17 mouse cellular contexts compared by ENCODE assay signal in genomic region chr5:29132261-29132660, GRCm38 (mm10).
A peak's percentile ranks its signal among the peaks of the same experiment; 100 is the strongest.
DNase-seq lines count a peak whose midpoint lies in the region; ATAC-seq and TF ChIP-seq lines count a peak whose summit lies in the region.
"Had no signal": no experiment of that assay in that cellular context is flagged by ENCODE, and none has a peak within 500 bp of the region (broad histone marks: within the 10 kb centered on the region; RNA-seq: fewer than 3 reads in every experiment).

No protein-coding gene starts in this region.

- H3K4me1 ChIP-seq in hindbrain, embryonic 10.5 days (replicated peaks), result peaks cover 15% of the 10 kb centered on the region
- H3K4me1 ChIP-seq in hindbrain, embryonic 13.5 days (replicated peaks), result no peaks in the 10 kb centered on the region
- H3K4me1 ChIP-seq: embryonic facial prominence, embryonic 12.5 days; forebrain, embryonic 12.5 days; heart, embryonic 15.5 days; limb, embryonic 12.5 days had no signal

- no peaks in the 10 kb centered on the region for H3K27me3 ChIP-seq in hindbrain, embryonic 10.5 days (ENCODE audit: insufficient read depth, poor library complexity, severe bottlenecking)
- H3K27me3 ChIP-seq in hindbrain, embryonic 13.5 days, result no peaks in the 10 kb centered on the region
- H3K27me3 ChIP-seq: embryonic facial prominence, embryonic 12.5 days; forebrain, embryonic 12.5 days; heart, embryonic 15.5 days; limb, embryonic 12.5 days had no signal

- H3K9me3 ChIP-seq in hindbrain, embryonic 10.5 days, result no peaks in the 10 kb centered on the region
- no peaks in the 10 kb centered on the region for H3K9me3 ChIP-seq in hindbrain, embryonic 13.5 days
- H3K9me3 ChIP-seq: embryonic facial prominence, embryonic 12.5 days; forebrain, embryonic 12.5 days; heart, embryonic 15.5 days; limb, embryonic 12.5 days had no signal

- TF ChIP-seq POLR2A in brain, embryonic 14.5 days (IDR thresholded peaks at IDR 0.05; ENCODE audit: borderline replicate concordance, extremely low read depth, insufficient read depth, insufficient read length, poor library complexity, severe bottlenecking), result no peak

- no peak overlapping the region for H3K4me3 ChIP-seq in hindbrain, embryonic 10.5 days
- H3K4me3 ChIP-seq in hindbrain, embryonic 13.5 days, result no peak overlapping the region
- H3K4me3 ChIP-seq: embryonic facial prominence, embryonic 12.5 days; forebrain, embryonic 12.5 days; gastrocnemius, adult 2 months; heart, embryonic 15.5 days; limb, embryonic 12.5 days had no signal

- DNase-seq in hindbrain, embryonic 10.5 days (ENCODE audit: low spot score), result peak; percentile 42
- peak; percentile 3 for DNase-seq in CD4-positive helper T cell, adult 2 months (ENCODE audit: low read depth, low spot score)
- peak; percentile 26 for DNase-seq in brain, embryonic 14.5 days (ENCODE audit: low read depth)
- peak; percentile 24 for DNase-seq in kidney, postnatal 10 days
- DNase-seq in gastrocnemius, adult 8-10 months (ENCODE audit: low spot score in 2 of 2), result no peak
- no peak for DNase-seq in urinary bladder, postnatal 25 days (ENCODE audit: low spot score)
- no peak for DNase-seq in right cerebral cortex, adult 18-20 months
- DNase-seq: cerebellum, adult 11 months; gastrocnemius, adult 2 months; right cerebral cortex, postnatal 4 days; thymus, postnatal 25 days had no signal

- H3K9ac ChIP-seq in hindbrain, embryonic 13.5 days, result no peak overlapping the region
- H3K9ac ChIP-seq: embryonic facial prominence, embryonic 12.5 days; forebrain, embryonic 12.5 days; heart, embryonic 15.5 days; limb, embryonic 12.5 days had no signal

- H3K36me3 ChIP-seq in hindbrain, embryonic 10.5 days, result no peaks in the 10 kb centered on the region
- H3K36me3 ChIP-seq in hindbrain, embryonic 13.5 days, result no peaks in the 10 kb centered on the region
- H3K36me3 ChIP-seq: embryonic facial prominence, embryonic 12.5 days; forebrain, embryonic 12.5 days; heart, embryonic 15.5 days; limb, embryonic 12.5 days had no signal

- peak overlapping the region; percentile 35; the same call in 1 of the 2 replicates for H3K27ac ChIP-seq in hindbrain, embryonic 10.5 days
- H3K27ac ChIP-seq in hindbrain, embryonic 13.5 days, result no peak overlapping the region
- H3K27ac ChIP-seq: embryonic facial prominence, embryonic 12.5 days; forebrain, embryonic 12.5 days; gastrocnemius, adult 2 months; heart, embryonic 15.5 days; limb, embryonic 12.5 days; macrophage had no signal

- no peak overlapping the region for H3K4me2 ChIP-seq in hindbrain, embryonic 13.5 days
- H3K4me2 ChIP-seq: embryonic facial prominence, embryonic 12.5 days; forebrain, embryonic 12.5 days; heart, embryonic 15.5 days; limb, embryonic 12.5 days had no signal

- 8% methylated on average over 3 of the region's 3 CpGs for WGBS in hindbrain, embryonic 10.5 days
- WGBS in hindbrain, embryonic 13.5 days, result 10% methylated on average over 3 of the region's 3 CpGs

- TF ChIP-seq CTCF in brain, embryonic 14.5 days (IDR thresholded peaks at IDR 0.05; ENCODE audit: borderline replicate concordance, extremely low read depth, insufficient read depth, insufficient read length), result no peak

- no peak for ATAC-seq in hindbrain, embryonic 13.5 days (ENCODE audit: low FRiP score)

Comparison
In these comparisons a context has a peak if more than half of its experiments do, and no peak if none do; other contexts are left out.
1. DNase-seq: peak in hindbrain, embryonic 10.5 days (single experiment), CD4-positive helper T cell, adult 2 months (single experiment), brain, embryonic 14.5 days (single experiment) and kidney, postnatal 10 days (single experiment); none in gastrocnemius, adult 8-10 months (0 of 2), urinary bladder, postnatal 25 days (single experiment) and right cerebral cortex, adult 18-20 months (single experiment).